Mouse (Mus musculus) ovary, postnatal 14 days (tissue): ENCODE results near the gene Krt39.

ENCODE experiments used
- DNase-seq: peaks from one replicate; pipeline ENCODE4 v3.0.0; 2022; ENCODE audit warnings: low spot score

The Krt39 gene

DNA sequence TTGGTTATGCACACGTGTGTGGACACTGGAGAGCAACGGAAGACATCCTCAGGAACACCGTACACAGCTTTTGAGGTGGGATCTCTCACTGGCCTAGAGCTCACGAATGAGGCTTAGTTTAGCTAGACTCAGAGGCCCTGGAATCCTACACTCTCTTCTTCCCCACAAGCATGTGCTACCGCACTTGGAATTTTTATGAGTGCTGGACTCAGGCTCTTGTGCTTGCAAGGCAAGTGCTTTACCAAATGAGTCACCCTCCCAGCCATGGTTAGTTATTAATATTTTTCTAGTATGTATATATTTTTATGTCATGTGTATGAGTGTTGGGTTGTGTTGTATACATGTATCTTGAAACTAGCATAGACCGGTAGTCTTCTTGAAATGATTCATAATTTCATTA lies 49.2 kb downstream of the Krt39 start:
- no peak for DNase-seq

GRCm38 (mm10) chr11:99469228-99469627 lies 51.9 kb downstream of the Krt39 start:
- DNase-seq, result no peak

DNA sequence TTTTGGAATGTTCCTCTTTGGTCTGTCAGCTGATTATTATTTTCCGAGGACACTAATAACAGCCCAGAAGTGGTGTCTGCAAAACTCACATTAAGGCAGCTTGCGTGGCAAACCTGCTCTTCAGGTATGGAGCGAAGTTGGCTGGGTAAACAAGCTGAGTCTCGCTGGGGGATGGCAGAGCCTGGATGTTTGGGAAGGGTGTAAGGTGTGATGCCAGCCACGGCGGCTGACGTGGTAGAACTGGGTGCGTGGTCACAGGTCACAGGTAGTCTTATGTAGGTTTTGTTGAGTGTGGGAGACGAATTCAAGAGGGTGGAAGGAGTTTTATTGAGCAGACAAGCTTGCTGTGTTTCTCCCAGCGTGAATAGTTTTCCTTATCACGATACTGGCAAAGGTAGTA lies 52.6 kb downstream of the Krt39 start:
- DNase-seq, result no peak

DNA sequence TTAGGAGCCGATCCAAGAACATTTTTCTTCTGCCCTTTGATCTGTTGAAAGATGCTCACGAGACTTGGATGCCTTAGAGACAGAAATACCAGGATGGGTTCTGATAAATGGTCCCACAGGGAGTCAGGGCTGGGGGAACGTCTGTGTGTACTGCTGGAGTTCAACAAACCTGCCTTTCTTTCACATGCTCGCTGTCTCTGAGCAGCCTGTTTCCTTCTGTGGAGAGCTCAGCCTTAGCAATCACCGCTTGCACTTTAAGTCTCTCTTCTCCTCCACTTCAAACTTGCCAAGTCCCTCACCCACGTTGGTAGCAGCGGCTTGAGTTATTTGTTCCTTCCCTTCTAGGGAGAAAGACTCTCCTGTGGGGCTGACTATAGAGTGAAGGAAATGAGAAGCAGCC lies 54.8 kb downstream of the Krt39 start:
- DNase-seq, result no peak

DNA sequence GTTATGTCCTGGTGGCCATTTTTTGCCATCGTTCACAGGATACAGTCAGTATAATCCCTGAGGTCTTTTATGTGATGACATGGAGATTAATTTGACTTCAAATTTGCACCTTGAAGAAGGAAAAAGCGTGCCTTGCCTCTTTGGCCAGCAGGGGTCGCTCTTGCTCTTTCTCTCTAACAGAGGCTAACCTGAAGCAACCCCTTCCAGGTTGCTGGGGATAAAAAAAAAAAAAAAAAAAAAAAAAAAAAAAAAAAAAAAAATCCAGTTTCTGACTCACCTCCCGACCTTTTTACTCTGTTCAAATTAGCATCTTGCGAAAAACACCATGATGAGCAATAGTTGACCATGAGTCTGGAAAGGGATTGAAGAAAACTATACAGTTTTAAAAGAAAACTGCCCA lies 56.3 kb downstream of the Krt39 start:
- DNase-seq, result peak; percentile 81
